Mouse (Mus musculus): ENCODE results near the gene Map2k7. TPM values are rescaled to one million over a fixed set of nuclear protein-coding genes. Genes with fewer than 3 reads are reported as not detected.

Map2k7 gene
- total and polyA plus RNA-seq, 3 experiments, result 25.8 to 115 TPM; not detected in 1

DNA sequence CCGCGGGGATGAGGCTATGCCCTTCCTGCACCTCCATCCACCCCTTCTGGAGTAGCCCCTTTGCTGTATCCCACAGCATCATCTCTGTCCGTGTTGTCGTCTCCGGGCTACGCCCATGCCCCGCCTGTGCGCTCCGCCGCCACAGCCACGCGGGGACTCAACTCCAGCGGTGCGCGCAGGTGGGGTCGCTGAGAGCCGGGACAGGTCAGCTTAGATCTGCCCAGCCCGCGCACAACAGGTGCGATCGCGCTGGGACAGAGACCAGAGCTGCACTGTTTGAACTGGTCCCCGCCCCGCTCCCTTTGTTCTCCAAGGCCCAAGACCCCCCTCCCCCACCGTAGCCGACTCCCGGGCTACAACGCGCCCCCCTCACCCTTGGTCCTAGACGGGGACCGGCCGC, 20.1 kb downstream of the Map2k7 start:
- H3K9me3 ChIP-seq (replicated peaks; ENCODE audit: insufficient read depth, low read length), result no peaks in the 10 kb centered on the region
- no peaks in the 10 kb centered on the region for H3K27me3 ChIP-seq (ENCODE audit: control insufficient read depth in 1 of 2, insufficient read depth in 2 of 2, low read length in 2 of 2)
- H3K4me3 ChIP-seq (ENCODE audit: control insufficient read depth in 1 of 2, insufficient read depth in 1 of 2, low read depth in 2 of 2, low read length in 2 of 2), result peak overlapping the region; percentile 41 to 50; a peak in 3 of 4 replicates
- H3K27ac ChIP-seq (ENCODE audit: control insufficient read depth, low read depth, low read length), result no peak overlapping the region
- peaks cover 3 to 7% of the 10 kb centered on the region in 2 experiments for H3K36me3 ChIP-seq (ENCODE audit: control insufficient read depth in 1 of 2, insufficient read depth in 2 of 2, low read length in 2 of 2)
- H3K9ac ChIP-seq (ENCODE audit: control insufficient read depth, low read depth, low read length, poor library complexity, severe bottlenecking), result peak overlapping the region; percentile 54
- DNase-seq (ENCODE audit: low read depth, low spot score), result no peak
- H3K4me1 ChIP-seq (ENCODE audit: control insufficient read depth in 1 of 2, insufficient read depth in 2 of 2, low read length in 2 of 2), result peaks cover 0 to 11% of the 10 kb centered on the region in 2 experiments; a peak in 2 of 4 replicates
- no peak for TF ChIP-seq GABPA (IDR thresholded peaks at IDR 0.05; ENCODE audit: low read depth, low read length)
- TF ChIP-seq POLR2AphosphoS5 (IDR thresholded peaks at IDR 0.05; ENCODE audit: borderline replicate concordance, low read depth, low read length), result no peak
- no peak for TF ChIP-seq MAFK (IDR thresholded peaks at IDR 0.05; ENCODE audit: borderline replicate concordance, low read depth, low read length)
- no peak for TF ChIP-seq POLR2AphosphoS2 (IDR thresholded peaks at IDR 0.05; ENCODE audit: low read length)
- no peak for TF ChIP-seq ZNF384 (IDR thresholded peaks at IDR 0.05; ENCODE audit: low read depth, low read length)
- TF ChIP-seq GATA1 (IDR thresholded peaks at IDR 0.05; ENCODE audit: low read depth, low read length), result no peak
- no peak for TF ChIP-seq TAL1 (IDR thresholded peaks at IDR 0.05; ENCODE audit: low read length)
- TF ChIP-seq CTCF (IDR thresholded peaks at IDR 0.05 in 2 of 3, conservative IDR thresholded peaks at IDR 0.05 in 1 of 3; ENCODE audit: control insufficient read depth in 1 of 3, insufficient read depth in 1 of 3, low read depth in 2 of 3, low read length in 3 of 3, poor library complexity in 1 of 3, severe bottlenecking in 1 of 3), result no peak
- no peak for TF ChIP-seq NELFE (IDR thresholded peaks at IDR 0.05; ENCODE audit: low read depth, low read length)
- TF ChIP-seq SIN3A (IDR thresholded peaks at IDR 0.05; ENCODE audit: low read length), result no peak; the same call in 1 of the 2 replicates
- no peak for TF ChIP-seq KAT2A (conservative IDR thresholded peaks at IDR 0.05; ENCODE audit: low read depth, low read length)
- no peak for TF ChIP-seq MAZ (IDR thresholded peaks at IDR 0.05; ENCODE audit: low read depth, low read length)
- no peak for TF ChIP-seq MYB (IDR thresholded peaks at IDR 0.05; ENCODE audit: low read depth, low read length)
- no peak for TF ChIP-seq BHLHE40 (IDR thresholded peaks at IDR 0.05; ENCODE audit: borderline replicate concordance, low read depth, low read length)
- no peak for TF ChIP-seq MAX (IDR thresholded peaks at IDR 0.05; ENCODE audit: low read length)
- TF ChIP-seq NRF1 (IDR thresholded peaks at IDR 0.05; ENCODE audit: insufficient read depth, low read depth, low read length, poor library complexity, severe bottlenecking), result no peak
- TF ChIP-seq CHD2 (IDR thresholded peaks at IDR 0.05; ENCODE audit: low read length), result no peak
- no peaks in the 10 kb centered on the region for H3K79me2 ChIP-seq (ENCODE audit: control insufficient read depth, insufficient read depth, low read length, poor library complexity)

DNA sequence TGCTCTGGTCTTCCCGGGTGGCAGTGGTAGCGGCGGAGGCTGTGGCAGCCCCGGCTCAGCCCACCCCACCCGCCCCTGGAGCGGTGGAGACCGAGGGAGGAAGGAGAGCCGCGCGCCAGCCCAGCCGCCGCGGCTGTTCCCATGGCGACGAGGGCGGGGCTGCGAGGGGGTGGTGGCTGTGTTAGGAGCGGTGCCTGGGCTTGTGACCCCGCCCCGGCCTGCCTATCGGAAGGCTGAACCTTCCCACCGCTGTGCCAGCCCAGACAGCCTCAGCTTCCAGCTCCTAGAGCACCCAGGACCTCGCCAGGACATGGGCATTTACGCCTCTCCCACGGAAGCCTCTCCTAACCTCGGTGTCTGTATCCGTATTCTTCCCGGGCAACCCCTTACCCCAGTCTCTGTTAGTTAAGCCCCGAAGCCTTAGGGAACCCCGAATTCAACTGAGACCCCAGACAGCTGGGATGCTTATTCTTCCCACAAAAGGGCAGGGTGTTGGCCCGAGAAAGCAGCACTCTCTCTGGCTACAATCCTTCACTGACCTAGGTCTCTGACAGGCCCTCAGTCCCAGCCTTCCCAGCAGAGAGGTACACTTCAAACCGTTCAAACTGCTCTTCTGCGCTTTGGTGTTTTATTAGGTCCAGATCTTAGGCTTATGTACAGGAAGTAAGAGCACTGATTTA, 20.7 kb downstream of the Map2k7 start, which contains the start of gene Ctxn1:
Gene Ctxn1 (minus strand): TSS at position 150 of the 680 bp plus-strand sequence.
- DNase-seq (ENCODE audit: low read depth, low spot score), result peak; percentile 92
- peak within 1 kb of the TSS; percentile 54 for H3K9ac ChIP-seq (ENCODE audit: control insufficient read depth, low read depth, low read length, poor library complexity, severe bottlenecking)
- no peak within 1 kb of the TSS for H3K27ac ChIP-seq (ENCODE audit: control insufficient read depth, low read depth, low read length)
- H3K27me3 ChIP-seq (ENCODE audit: control insufficient read depth in 1 of 2, insufficient read depth in 2 of 2, low read length in 2 of 2), result no peaks in the 10 kb centered on the region
- peaks cover 3% of the 10 kb centered on the region in 2 experiments; a peak in 3 of 4 replicates for H3K36me3 ChIP-seq (ENCODE audit: control insufficient read depth in 1 of 2, insufficient read depth in 2 of 2, low read length in 2 of 2)
- no peaks in the 10 kb centered on the region for H3K9me3 ChIP-seq (replicated peaks; ENCODE audit: insufficient read depth, low read length)
- peaks cover 0 to 5% of the 10 kb centered on the region in 2 experiments; a peak in 2 of 4 replicates for H3K4me1 ChIP-seq (ENCODE audit: control insufficient read depth in 1 of 2, insufficient read depth in 2 of 2, low read length in 2 of 2)
- H3K4me3 ChIP-seq (ENCODE audit: control insufficient read depth in 1 of 2, insufficient read depth in 1 of 2, low read depth in 2 of 2, low read length in 2 of 2), result peak within 1 kb of the TSS; percentile 41 to 50; a peak in 3 of 4 replicates
- H3K79me2 ChIP-seq (ENCODE audit: control insufficient read depth, insufficient read depth, low read length, poor library complexity), result no peaks in the 10 kb centered on the region
- TF ChIP-seq RCOR1 (IDR thresholded peaks at IDR 0.05; ENCODE audit: low read depth, low read length), result no peak
- TF ChIP-seq SIN3A (IDR thresholded peaks at IDR 0.05; ENCODE audit: low read length), result peak; percentile 72
- 0 out of 2 replicates have a peak, but pooled peaks have one; percentile 25 for TF ChIP-seq NELFE (IDR thresholded peaks at IDR 0.05; ENCODE audit: low read depth, low read length)
- TF ChIP-seq MXI1 (IDR thresholded peaks at IDR 0.05; ENCODE audit: low read depth, low read length), result peak; percentile 65
- TF ChIP-seq POLR2AphosphoS5 (IDR thresholded peaks at IDR 0.05; ENCODE audit: borderline replicate concordance, low read depth, low read length), result no peak
- TF ChIP-seq MAZ (IDR thresholded peaks at IDR 0.05; ENCODE audit: low read depth, low read length), result peak; percentile 97
- TF ChIP-seq TAL1 (IDR thresholded peaks at IDR 0.05; ENCODE audit: low read length), result no peak
- TF ChIP-seq USF1 (IDR thresholded peaks at IDR 0.05; ENCODE audit: low read depth, low read length), result peak; percentile 63
- TF ChIP-seq TCF12 (IDR thresholded peaks at IDR 0.05; ENCODE audit: low read depth, low read length), result no peak
- TF ChIP-seq ELF1 (IDR thresholded peaks at IDR 0.05; ENCODE audit: low read depth, low read length), result peak; percentile 77
- TF ChIP-seq POLR2A (IDR thresholded peaks at IDR 0.05; ENCODE audit: control insufficient read depth in 1 of 2, insufficient read depth in 1 of 2, low read depth in 1 of 2, low read length in 2 of 2, poor library complexity in 1 of 2), result peak in 1 of 2 experiments; percentile 33; a peak in 1 of 4 replicates
- no peak for TF ChIP-seq USF2 (IDR thresholded peaks at IDR 0.05; ENCODE audit: borderline replicate concordance in 1 of 2, insufficient read depth in 1 of 2, low read depth in 1 of 2, low read length in 2 of 2)
- peak; percentile 91 for TF ChIP-seq POLR2AphosphoS2 (IDR thresholded peaks at IDR 0.05; ENCODE audit: low read length)
- no peak for TF ChIP-seq ZNF384 (IDR thresholded peaks at IDR 0.05; ENCODE audit: low read depth, low read length)
